Mouse (Mus musculus): Measurements from ENCODE around the gene Slco3a1. TPM values are rescaled to one million over a fixed set of nuclear protein-coding genes. Genes with fewer than 3 reads are reported as not detected.
"Not testable (repeated sequence)": the region's sequence is repeated elsewhere in the genome, so short reads cannot be mapped to it uniquely, and the experiment has no call there.

The Slco3a1 gene
- total RNA-seq, 2 experiments from 2014 or later = 53.9 to 56.2 TPM

DNA sequence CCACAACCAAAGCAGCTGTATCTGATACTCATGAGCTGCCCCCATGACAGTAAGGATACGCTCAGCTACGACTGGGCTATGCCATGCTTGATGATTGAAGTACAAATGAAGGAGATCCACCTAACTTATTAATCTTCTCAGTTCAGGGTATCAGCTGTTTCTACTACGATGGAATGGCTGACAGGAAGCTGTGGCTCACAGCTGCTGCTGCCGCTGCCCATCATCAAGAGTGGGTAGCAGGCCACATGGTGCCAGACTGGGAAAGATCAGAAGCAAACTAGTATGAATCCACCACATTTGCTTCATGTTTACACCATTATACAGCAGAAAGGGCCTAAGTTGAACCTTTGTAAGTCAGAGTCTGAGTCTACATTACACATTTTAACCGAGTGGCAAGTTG, 109.4 kb downstream of the Slco3a1 start:
- DNase-seq (ENCODE audit: extremely low spot score in 1 of 2, low spot score in 1 of 2) = no peak

GRCm38 (mm10) chr7:74442380-74442779, 112.2 kb downstream of the Slco3a1 start:
- no peak for DNase-seq (ENCODE audit: extremely low spot score in 1 of 2, low spot score in 1 of 2)

- no peak for DNase-seq (ENCODE audit: extremely low spot score in 1 of 2, low spot score in 1 of 2)
Measured at GRCm38 (mm10) chr7:74437534-74437933, 117.0 kb downstream of the Slco3a1 start.

DNA sequence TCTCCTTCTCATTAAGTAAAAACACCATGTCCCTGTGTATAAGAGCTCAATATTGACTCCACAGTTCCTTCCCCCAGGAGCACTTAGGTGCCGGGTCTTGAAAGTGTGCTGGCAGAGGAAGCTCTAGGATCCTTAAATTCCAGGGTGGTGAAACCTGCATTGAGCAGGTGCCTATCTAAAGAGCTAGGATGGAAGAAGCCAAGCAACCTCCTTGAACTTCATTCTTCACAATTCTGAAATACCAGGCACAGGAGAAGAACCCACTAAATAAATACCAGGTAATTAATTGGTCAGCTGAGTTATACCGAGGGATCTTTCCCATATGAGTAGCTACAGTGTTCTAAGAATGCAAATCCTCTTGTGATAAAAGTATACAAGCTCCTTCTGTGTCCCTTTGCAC, 117.9 kb downstream of the Slco3a1 start:
- no peak for DNase-seq (ENCODE audit: extremely low spot score in 1 of 2, low spot score in 1 of 2)

DNA sequence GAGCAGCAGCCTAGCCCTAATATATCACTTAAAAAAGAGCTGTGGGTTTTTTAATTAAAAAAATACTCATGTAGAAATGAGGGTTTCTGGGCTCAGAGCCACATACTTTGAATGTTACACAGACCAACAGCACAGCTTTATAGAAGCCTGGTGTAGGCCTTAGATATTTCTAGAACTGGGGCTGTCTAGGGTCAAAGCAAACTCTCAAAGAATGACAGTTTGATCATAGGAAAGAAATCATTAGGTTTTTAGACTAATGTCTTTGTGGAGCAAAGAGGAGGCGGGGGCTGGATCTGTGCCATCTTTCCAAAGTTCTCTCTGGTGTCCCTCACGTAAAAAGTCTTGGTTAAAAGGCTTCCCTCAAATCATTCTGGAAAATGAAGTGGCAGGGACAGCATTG, 121.6 kb downstream of the Slco3a1 start:
- no peak for DNase-seq (ENCODE audit: extremely low spot score in 1 of 2, low spot score in 1 of 2)

DNA sequence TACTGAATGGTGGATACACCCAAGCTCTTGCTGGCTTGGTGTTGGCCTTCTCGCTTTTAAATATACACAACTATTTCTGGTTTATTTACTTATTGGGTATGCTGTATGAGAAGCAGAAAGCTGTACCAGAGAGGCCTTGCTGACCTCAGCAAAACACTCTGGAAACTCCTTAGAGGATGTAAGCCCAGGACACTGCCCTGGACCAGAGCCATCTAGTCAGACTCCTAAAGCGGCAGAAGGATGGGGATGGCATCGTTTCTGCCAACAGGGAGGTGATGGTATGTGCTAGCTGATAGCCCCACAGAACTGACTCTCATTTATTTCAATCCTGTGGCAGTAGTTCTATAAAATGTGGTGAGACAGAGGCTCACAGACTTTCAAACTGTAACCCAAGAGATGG, 125.3 kb downstream of the Slco3a1 start:
- no peak for DNase-seq (ENCODE audit: extremely low spot score in 1 of 2, low spot score in 1 of 2)

- no peak for DNase-seq (ENCODE audit: extremely low spot score in 1 of 2, low spot score in 1 of 2)
Measured at GRCm38 (mm10) chr7:74427135-74427534, 127.4 kb downstream of the Slco3a1 start.

- no peak for DNase-seq (ENCODE audit: extremely low spot score in 1 of 2, low spot score in 1 of 2)
Measured at GRCm38 (mm10) chr7:74425941-74426340, 128.6 kb downstream of the Slco3a1 start.

DNA sequence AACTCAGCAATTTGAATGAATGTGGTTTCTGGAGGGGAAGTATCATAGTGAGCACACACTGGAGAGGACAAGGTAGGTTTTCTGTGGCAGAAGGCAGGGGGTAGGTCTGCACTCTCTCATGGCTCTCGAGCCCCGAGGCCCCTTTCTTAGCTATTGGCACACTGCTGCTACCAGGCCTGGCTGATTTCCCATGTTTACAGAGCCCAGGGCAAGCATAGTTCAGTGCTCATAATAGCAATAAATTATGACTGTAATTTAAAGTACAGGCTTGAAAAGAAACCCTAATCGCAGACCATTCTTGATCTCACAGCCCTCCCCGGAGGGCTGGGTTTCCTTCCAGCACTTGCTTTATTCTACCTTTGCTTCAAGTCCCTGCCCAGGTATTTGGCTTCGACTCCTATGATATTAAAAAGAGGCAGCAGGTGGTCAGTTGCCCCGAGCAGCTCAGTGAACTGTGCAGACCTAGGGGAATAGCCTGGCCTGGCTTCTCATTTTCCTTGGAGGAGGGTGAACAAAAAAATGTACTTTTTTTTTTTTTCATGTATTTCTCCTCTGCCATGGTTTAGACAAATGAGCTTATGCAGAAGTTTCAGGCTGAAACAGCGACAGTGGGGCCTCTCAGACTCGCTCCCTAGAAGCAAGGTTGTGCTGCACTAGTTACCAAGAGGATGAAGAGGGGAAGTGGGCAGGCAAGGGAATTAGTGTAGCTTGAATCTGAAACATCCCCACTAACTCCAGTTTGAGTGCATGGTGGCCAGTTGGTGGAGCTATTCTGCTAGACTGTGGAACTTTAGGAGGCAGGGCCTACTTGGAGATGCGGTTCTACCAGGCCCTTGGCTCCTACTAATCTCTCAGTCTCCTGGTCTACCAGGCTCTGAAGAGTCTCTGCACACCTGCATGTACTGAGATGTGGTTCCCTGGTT, 130.4 kb downstream of the Slco3a1 start:
- DNase-seq (ENCODE audit: extremely low spot score in 1 of 2, low spot score in 1 of 2) = no peak

- DNase-seq (ENCODE audit: extremely low spot score in 1 of 2, low spot score in 1 of 2) = no peak
Measured at GRCm38 (mm10) chr7:74423316-74423715, 131.3 kb downstream of the Slco3a1 start.

GRCm38 (mm10) chr7:74422731-74423130, 131.8 kb downstream of the Slco3a1 start:
- no peak for DNase-seq (ENCODE audit: extremely low spot score in 1 of 2, low spot score in 1 of 2)

GRCm38 (mm10) chr7:74422002-74422401, 132.6 kb downstream of the Slco3a1 start:
- DNase-seq (ENCODE audit: extremely low spot score in 1 of 2, low spot score in 1 of 2) = no peak

GRCm38 (mm10) chr7:74421591-74421990, 133.0 kb downstream of the Slco3a1 start:
- no peak for DNase-seq (ENCODE audit: extremely low spot score in 1 of 2, low spot score in 1 of 2)

DNA sequence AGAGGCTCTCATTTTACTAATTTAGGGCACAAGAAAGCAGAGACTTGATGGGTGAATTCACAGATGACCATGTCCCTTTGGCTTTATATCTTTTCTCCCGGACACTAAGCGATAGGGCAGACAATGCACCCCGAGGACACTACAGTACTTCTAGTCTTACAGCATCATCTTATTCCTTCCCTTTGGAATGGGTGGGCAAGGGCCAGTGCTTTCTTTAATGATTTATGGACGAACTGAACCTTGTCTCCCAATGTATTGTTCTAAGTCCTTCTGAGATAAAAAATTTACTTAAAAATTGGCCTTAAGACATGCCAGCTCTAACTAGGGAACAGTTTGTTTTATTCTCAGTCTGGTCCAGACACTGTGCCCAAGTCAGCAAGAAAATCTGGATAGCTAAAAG, 134.9 kb downstream of the Slco3a1 start:
- no peak for DNase-seq (ENCODE audit: extremely low spot score in 1 of 2, low spot score in 1 of 2)

DNA sequence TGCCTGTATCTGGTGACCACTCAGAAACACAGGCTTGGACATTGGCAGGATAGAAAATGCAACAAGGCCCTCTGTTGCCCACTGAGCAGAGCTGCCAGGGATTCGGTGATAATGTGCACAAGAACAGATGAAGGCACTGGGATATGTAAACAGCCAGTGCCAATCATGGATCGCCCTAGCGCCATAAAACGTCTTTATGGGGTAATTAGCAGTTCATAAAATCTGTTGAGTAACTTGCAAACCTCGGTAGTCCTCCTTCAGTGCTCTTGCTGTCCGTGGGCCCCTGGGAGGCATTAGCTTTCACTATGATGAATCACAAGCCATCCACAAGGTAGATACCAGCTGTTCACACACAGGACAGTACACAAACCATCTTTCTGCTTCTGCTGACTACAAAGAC, 137.6 kb downstream of the Slco3a1 start:
- DNase-seq (ENCODE audit: extremely low spot score in 1 of 2, low spot score in 1 of 2) = no peak

DNA sequence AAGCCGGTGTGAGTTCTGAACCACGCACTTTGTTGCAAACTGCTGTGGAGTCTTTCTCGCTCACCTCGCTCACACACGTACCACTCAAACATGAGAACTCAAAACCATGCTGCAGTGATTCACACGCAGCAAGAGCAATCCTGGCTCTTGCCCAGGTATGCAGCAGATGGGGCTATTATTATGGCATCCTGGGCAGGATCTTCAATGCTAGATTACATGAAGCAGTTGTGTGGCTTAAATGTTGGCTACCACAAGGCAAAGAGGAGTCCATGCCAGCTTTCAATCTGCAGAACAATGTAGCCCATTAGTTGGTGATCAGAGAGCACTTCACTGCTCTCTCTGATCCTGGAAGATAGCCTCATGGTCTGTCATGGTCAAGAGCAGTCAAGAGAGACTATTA, 139.3 kb downstream of the Slco3a1 start:
- DNase-seq (ENCODE audit: extremely low spot score in 1 of 2, low spot score in 1 of 2) = no peak

DNA sequence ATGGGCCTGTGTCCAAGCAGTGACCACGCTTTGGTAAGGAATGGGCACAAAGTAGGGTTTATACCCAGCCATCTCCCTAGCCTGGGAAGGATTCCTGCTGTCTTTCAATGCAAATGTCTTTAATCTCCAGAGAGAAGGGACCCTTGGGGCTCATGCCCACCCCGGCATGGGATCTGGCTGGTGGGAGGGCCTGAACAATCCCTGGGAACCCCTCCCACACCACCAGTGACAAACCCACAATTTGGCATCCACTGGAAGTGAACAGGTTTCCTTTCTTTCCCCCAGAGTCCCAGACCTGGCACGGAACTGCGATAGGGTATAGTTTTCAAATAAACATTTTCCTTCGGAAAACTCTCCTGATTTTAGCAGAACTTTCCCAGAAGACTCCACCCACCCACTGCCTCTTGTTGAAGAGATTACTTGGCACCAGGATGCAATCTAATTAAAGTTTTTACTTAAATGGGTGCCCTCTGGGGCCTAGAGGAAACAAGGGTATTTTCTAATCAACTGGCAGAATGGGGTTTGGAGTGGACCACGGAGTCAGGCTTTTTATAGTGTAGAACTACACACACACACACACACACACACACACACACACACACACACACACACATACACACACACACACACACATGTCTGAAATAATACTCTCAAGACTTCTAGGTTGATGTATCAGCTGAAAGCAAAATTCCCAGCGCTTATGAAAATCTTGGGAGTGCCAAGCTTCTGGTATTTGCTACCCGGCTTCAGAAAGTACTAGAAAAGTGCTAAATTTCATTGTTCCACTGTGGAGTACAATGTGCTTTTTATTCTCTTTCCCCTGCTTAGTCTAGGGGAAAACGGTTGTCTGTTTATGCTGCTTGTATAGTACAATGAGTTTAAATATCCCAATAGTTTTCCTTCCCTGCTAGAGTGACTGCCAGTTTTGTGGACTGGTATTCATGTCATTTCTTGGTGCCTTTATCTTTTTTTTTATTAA, 140.6 kb downstream of the Slco3a1 start:
- DNase-seq (ENCODE audit: extremely low spot score in 1 of 2, low spot score in 1 of 2) = no peak

- no peak for DNase-seq (ENCODE audit: extremely low spot score in 1 of 2, low spot score in 1 of 2)
Measured at GRCm38 (mm10) chr7:74408601-74409323, 145.8 kb downstream of the Slco3a1 start.

- not testable (repeated sequence) for DNase-seq (ENCODE audit: extremely low spot score in 1 of 2, low spot score in 1 of 2)
Measured at GRCm38 (mm10) chr7:74407851-74408250, 146.7 kb downstream of the Slco3a1 start.

GRCm38 (mm10) chr7:74399729-74400128, 154.9 kb downstream of the Slco3a1 start:
- DNase-seq (ENCODE audit: extremely low spot score in 1 of 2, low spot score in 1 of 2) = no peak
